Mouse (Mus musculus) hindbrain, postnatal 0 days (tissue): ENCODE data around the gene Sertad4. TPM values are rescaled to one million over a fixed set of nuclear protein-coding genes. Genes with fewer than 3 reads are reported as not detected.

Experiments
- ATAC-seq: fragments of 200-750 bp; cut with Nextera tagmentation; 2 replicates; pipeline ENCODE4 v1.8.0; 2017; ENCODE audit warnings: mild to moderate bottlenecking, moderate TSS enrichment, moderate library complexity
- DNase-seq: peaks from one replicate; pipeline ENCODE4 v3.0.0-alpha.2; 2015; ENCODE audit warnings: low spot score
- H3K27ac ChIP-seq: fragments of 300-500 bp; sonication (generic); 2 replicates; pipeline ENCODE4 v1.5.1; 2014; ENCODE audit warnings: mild to moderate bottlenecking
- H3K27me3 ChIP-seq: fragments of 300-500 bp; sonication (generic); 2 replicates; pipeline ENCODE4 v1.6.1; 2014; ENCODE audit warnings: low read length, mixed read lengths; ENCODE audit not compliant: insufficient read depth
- H3K36me3 ChIP-seq: fragments of 300-500 bp; sonication (generic); 2 replicates; pipeline ENCODE4 v1.6.1; 2014; ENCODE audit warnings: low read length, mixed read lengths; ENCODE audit not compliant: insufficient read depth
- H3K4me1 ChIP-seq: fragments of 300-500 bp; sonication (generic); 2 replicates; pipeline ENCODE4 v1.6.1; 2014; ENCODE audit warnings: antibody characterized with exemption, low read length, mixed read lengths; ENCODE audit not compliant: insufficient read depth
- H3K4me2 ChIP-seq: fragments of 300-500 bp; sonication (generic); 2 replicates; pipeline ENCODE4 v1.6.1; 2014; ENCODE audit warnings: low read depth, mild to moderate bottlenecking, low read length, moderate library complexity, mixed read lengths
- H3K4me3 ChIP-seq: fragments of 300-500 bp; sonication (generic); 2 replicates; pipeline ENCODE4 v1.5.1; 2014; ENCODE audit warnings: low read length
- H3K9ac ChIP-seq: fragments of 300-500 bp; sonication (generic); replicated peaks from 2 replicates; pipeline ENCODE4 v1.6.1; 2014; ENCODE audit warnings: mild to moderate bottlenecking, low read length, moderate library complexity, mixed read lengths
- H3K9me3 ChIP-seq: fragments of 300-500 bp; sonication (generic); 2 replicates; pipeline ENCODE4 v1.6.1; 2016; ENCODE audit warnings: low read length, mixed read lengths
- CTCF ChIP-seq: IDR thresholded peaks from 2 replicates; pipeline ENCODE4 v1.5.1; 2016; ENCODE audit warnings: antibody characterized with exemption, control low read depth, low read depth
- WGBS: fragments of 180-500 bp; shearing (Covaris S2); extraction: QIAGEN DNeasy Blood & Tissue Kit; methylation state at CpG from one replicate; pipeline ENCODE4 v1.1.7; 2014; 5-methylcytosine and 5-hydroxymethylcytosine counted together
- polyA plus RNA-seq: library from polyadenylated mRNA; unstranded; fragments of >200 nt; fragmentation: Nextera tagmentation; extraction: Ambion mirVana; gene quantifications from 2 replicates; pipeline ENCODE4 v1.2.1, GENCODE M21; 2015
- total RNA-seq: library from RNA; depleted of rRNA; stranded (reverse); fragments of >200 nt; gene quantifications from 2 replicates; pipeline ENCODE4 v1.2.3, GENCODE M21; 2014

Gene Sertad4
- total and polyA plus RNA-seq, 2 experiments from 2014 or later: 5.3 to 14.2 TPM

DNA sequence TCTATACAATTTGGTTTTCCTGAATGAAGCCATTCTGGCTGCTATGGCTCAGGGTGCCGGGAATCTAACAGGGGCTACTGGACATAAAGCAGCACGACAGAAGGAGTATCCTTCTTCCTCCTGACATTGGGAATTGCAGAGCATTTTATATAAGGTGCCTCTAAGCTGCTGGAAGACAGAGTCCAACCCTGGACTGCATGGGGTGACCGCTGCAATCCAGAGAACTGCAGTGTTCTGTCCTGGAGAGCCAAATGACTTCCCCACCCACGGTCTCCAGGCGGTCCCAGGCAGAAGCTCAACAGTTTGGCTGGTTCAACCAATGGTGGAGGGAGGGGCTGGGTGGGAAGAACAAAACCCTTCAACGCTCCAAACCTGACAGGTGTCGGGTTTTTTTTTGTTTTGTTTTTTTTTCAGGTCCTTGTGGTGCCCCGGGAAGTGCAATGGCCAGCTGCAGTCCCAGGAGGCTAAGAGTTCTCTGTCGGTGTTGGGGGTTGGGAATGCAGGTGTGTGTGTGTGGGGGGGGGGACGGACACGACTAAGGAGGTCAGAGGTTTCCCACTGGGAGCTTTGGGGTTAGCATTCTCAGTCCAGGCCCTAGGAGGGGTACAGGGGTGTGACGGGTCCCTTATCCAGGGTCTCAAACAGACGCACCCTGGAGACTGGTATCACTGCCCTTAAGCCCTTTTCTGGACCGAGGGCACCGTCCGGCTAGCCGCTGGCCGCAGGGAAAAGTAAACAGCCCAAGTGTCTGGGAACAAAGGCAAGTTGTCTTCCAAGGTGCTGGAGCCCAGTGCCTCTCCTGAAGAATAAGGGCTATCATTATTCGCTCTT is 1.4 kb downstream of the Sertad4 start:
- Histone ChIP-seq H3K4me3 (peak overlapping the region; percentile 60), H3K36me3 (peaks cover 7% of the 10 kb centered on the region; the same call in 1 of the 2 replicates), H3K27me3 (no peaks in the 10 kb centered on the region), H3K27ac (no peak overlapping the region), H3K4me2 (peak overlapping the region; percentile 63), H3K4me1 (peaks cover 23% of the 10 kb centered on the region), H3K9ac (peak overlapping the region; percentile 84), H3K9me3 (no peaks in the 10 kb centered on the region)
- 4% methylated on average over 19 of the region's 19 CpGs for WGBS
- DNase-seq (no peak), ATAC-seq (no peak)
- no peak for TF ChIP-seq CTCF

GRCm38 (mm10) chr1:192853429-192853828 is 2.1 kb downstream of the Sertad4 start:
- no peak overlapping the region for H3K9ac ChIP-seq

DNA sequence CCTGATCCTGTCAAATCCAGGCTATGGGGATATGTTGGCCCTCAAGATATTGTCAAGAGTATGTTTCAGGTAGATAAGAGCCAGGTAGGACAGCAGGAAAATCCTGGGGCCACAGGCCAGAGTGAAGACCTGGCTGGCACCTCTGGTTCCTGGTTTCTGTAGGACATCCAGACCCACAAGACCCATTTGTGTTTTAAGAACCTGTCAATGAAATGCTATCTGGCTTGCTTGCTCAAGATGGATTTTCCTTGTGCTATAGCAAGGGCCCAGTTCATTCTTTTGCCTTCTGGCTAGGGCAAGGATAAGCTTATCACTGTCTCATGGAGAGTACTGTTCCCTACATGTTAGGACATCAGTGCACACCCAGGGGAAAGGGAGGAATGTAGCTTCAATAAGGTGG is 3.5 kb downstream of the Sertad4 start:
- H3K9ac ChIP-seq: peak overlapping the region; percentile 0; the same call in 1 of the 2 replicates
- ATAC-seq: no peak
- H3K27ac ChIP-seq: peak overlapping the region; percentile 32; the same call in 1 of the 2 replicates
- peak overlapping the region; percentile 29; the same call in 1 of the 2 replicates for H3K4me2 ChIP-seq
- peaks cover 12% of the 10 kb centered on the region for H3K36me3 ChIP-seq
- no peak overlapping the region for H3K4me3 ChIP-seq
- no peak for TF ChIP-seq CTCF
- H3K9me3 ChIP-seq: no peaks in the 10 kb centered on the region
- H3K4me1 ChIP-seq: peaks cover 23% of the 10 kb centered on the region
- H3K27me3 ChIP-seq: no peaks in the 10 kb centered on the region
- no peak for DNase-seq

More at GRCm38 (mm10) chr1:192853429-192853828, 2.1 kb downstream of the Sertad4 start:
- WGBS: 31% methylated on average over 2 of the region's 2 CpGs
- Histone ChIP-seq H3K27ac (no peak overlapping the region), H3K4me2 (peak overlapping the region; percentile 63), H3K36me3 (peaks cover 12% of the 10 kb centered on the region), H3K27me3 (no peaks in the 10 kb centered on the region), H3K4me3 (no peak overlapping the region; the same call in 1 of the 2 replicates), H3K4me1 (peaks cover 23% of the 10 kb centered on the region), H3K9me3 (no peaks in the 10 kb centered on the region)
- ATAC-seq (no peak), DNase-seq (no peak)
- no peak for TF ChIP-seq CTCF

DNA sequence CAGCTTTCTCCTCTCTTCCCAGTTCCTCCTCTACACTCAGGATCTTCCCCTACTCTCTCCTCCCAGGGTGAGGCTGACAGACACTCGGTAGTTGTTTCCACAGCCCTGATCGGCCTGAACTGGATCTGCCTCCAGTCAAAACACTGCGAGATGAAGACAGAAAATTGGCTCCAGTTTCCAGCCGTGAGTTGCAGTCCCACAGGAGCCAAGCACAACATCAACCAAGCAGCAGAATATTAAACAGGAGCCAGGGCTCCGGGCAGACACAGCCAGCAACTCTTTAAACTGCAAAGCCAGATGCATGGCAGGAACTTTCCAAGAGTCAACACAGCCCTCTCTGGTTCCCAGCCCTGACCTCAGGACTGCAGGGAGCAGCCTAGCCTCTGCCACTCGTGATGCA is 3.9 kb downstream of the Sertad4 start:
- Histone ChIP-seq H3K4me1 (peaks cover 23% of the 10 kb centered on the region), H3K9me3 (no peaks in the 10 kb centered on the region), H3K27me3 (no peaks in the 10 kb centered on the region), H3K4me2 (peak overlapping the region; percentile 29; the same call in 1 of the 2 replicates), H3K27ac (peak overlapping the region; percentile 32; the same call in 1 of the 2 replicates), H3K4me3 (no peak overlapping the region), H3K36me3 (peaks cover 15% of the 10 kb centered on the region), H3K9ac (peak overlapping the region; percentile 0; the same call in 1 of the 2 replicates)
- WGBS: 2% methylated on average over 6 of the region's 6 CpGs
- DNase-seq (peak; percentile 82), ATAC-seq (peak; percentile 75)
- TF ChIP-seq CTCF: no peak

DNA sequence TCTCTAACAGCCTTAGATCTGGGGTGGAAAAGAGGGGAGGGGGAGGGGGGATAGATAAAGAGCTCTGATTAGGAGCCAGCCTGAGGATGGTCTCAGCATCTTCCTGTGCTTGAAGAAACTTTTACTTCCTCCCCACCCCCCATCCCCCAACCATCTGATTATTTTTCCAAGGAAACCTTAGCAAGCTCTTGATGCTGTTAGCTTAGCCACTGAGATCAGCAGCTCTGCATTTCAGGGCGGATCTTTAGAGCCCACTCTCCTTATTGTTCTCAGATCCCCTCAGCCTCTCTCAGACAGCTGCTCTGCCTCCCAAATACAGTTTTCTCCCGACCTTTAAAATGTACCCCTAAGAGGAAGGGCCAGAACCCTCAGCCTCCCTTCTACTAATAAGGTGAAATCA is 4.4 kb downstream of the Sertad4 start:
- Histone ChIP-seq H3K36me3 (peaks cover 20% of the 10 kb centered on the region), H3K9ac (peak overlapping the region; percentile 0; the same call in 1 of the 2 replicates), H3K4me1 (peaks cover 23% of the 10 kb centered on the region), H3K4me2 (peak overlapping the region; percentile 29; the same call in 1 of the 2 replicates), H3K4me3 (no peak overlapping the region), H3K9me3 (no peaks in the 10 kb centered on the region), H3K27me3 (no peaks in the 10 kb centered on the region), H3K27ac (peak overlapping the region; percentile 32; the same call in 1 of the 2 replicates)
- 6% methylated on average over 2 of the region's 2 CpGs for WGBS
- ATAC-seq (no peak), DNase-seq (no peak)
- no peak for TF ChIP-seq CTCF

- peaks cover 21% of the 10 kb centered on the region for H3K4me1 ChIP-seq
- 84% methylated on average over 5 of the region's 5 CpGs for WGBS
- H3K9me3 ChIP-seq: no peaks in the 10 kb centered on the region
- H3K36me3 ChIP-seq: peaks cover 20% of the 10 kb centered on the region
- no peak overlapping the region for H3K27ac ChIP-seq
- no peaks in the 10 kb centered on the region for H3K27me3 ChIP-seq
- no peak for TF ChIP-seq CTCF
- ATAC-seq: no peak
- no peak overlapping the region for H3K4me2 ChIP-seq
- no peak overlapping the region for H3K9ac ChIP-seq
- no peak for DNase-seq
- H3K4me3 ChIP-seq: no peak overlapping the region
These were observed 5.9 kb downstream of the Sertad4 start for GRCm38 (mm10) chr1:192849616-192850015.

DNA sequence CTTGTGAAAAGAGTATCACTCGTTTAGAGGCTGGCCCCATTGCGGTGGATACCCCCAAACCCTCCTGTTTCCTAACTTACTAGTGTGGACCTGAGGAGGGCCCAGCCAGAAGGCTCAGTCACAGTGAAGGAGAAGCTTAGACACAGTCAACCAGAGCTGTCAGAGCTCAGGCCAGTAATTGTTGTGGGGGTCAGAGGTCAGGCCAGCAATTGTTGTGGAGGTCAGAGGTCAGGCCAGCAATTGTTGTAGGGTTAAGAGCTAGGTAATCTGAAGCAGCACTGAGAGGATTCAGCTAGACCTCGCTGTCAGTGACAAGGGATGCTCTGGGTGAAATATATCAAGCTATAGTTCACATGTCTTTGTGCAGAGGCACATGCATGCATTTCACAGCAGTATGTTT is 8.3 kb downstream of the Sertad4 start:
- H3K4me2 ChIP-seq: no peak overlapping the region
- no peaks in the 10 kb centered on the region for H3K9me3 ChIP-seq
- no peak for TF ChIP-seq CTCF
- ATAC-seq: no peak
- H3K4me1 ChIP-seq: peaks cover 16% of the 10 kb centered on the region
- no peak for DNase-seq
- no peak overlapping the region for H3K27ac ChIP-seq
- 22% methylated on average over 3 of the region's 3 CpGs for WGBS
- H3K27me3 ChIP-seq: no peaks in the 10 kb centered on the region
- H3K9ac ChIP-seq: no peak overlapping the region
- peaks cover 20% of the 10 kb centered on the region for H3K36me3 ChIP-seq
- no peak overlapping the region for H3K4me3 ChIP-seq
